Mouse (Mus musculus): ENCODE data around the gene Smox.

DNA sequence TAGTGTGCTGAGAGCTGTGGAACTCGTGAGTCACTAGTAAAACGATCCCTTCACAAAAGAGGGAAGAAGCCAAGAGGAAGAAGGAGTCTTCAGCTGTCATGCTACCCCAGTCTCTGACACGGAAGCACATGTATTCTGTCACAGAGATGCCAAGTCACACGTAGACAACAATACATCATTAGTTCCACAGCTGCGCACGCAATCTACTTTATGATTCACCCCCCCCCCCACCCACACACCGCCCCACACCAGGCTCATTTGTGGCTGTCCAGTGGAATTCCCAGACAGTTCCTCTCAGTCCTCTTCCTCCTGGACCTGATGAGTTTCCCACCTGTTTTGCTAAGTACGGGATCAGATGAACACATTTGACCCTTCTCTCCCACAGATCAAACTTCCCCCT, 12.9 kb upstream of the Smox start:
- TF ChIP-seq CTCF (IDR thresholded peaks at IDR 0.05; ENCODE audit: borderline replicate concordance, extremely low read depth, insufficient read depth, insufficient read length), result no peak
- no peak for TF ChIP-seq POLR2A (IDR thresholded peaks at IDR 0.05; ENCODE audit: borderline replicate concordance, extremely low read depth, insufficient read depth, insufficient read length, poor library complexity, severe bottlenecking)

Data from brain, embryonic 14.5 days (tissue).